Mouse (Mus musculus): ENCODE measurements around the gene Lilra6. TPM values are rescaled to one million over a fixed set of nuclear protein-coding genes. Genes with fewer than 3 reads are reported as not detected.

The Lilra6 gene
- polyA plus RNA-seq (2014; fragmentation: Illumina TruSeq; extraction: RNeasy Lipid Tissue Mini Kit (QIAGEN cat#74804); ENCODE audit: low read depth, low replicate concordance) = 0.16 TPM

GRCm38 (mm10) chr7:3915387-3915786 is at the start of gene Lilra6:
Lilra6 (minus strand) TSS chr7:3915503.

GRCm38 (mm10) chr7:3898036-3898590 is 17.2 kb downstream of the Lilra6 start, which contains the start of gene Gm14548:
Gm14548 (minus strand) TSS chr7:3898120.

Other genes starting within 250 kb of the Lilra6 start
- gene Leng1, start 249.7 kb downstream of the Lilra6 start, polyA plus RNA-seq (2014; fragmentation: Illumina TruSeq; extraction: RNeasy Lipid Tissue Mini Kit (QIAGEN cat#74804); ENCODE audit: low read depth, low replicate concordance) = 18.2 TPM
- gene Tmc4, start 237.9 kb downstream of the Lilra6 start, polyA plus RNA-seq (2014; fragmentation: Illumina TruSeq; extraction: RNeasy Lipid Tissue Mini Kit (QIAGEN cat#74804); ENCODE audit: low read depth, low replicate concordance) = 2.0 TPM
- gene Tsen34, start 222.6 kb downstream of the Lilra6 start, polyA plus RNA-seq (2014; fragmentation: Illumina TruSeq; extraction: RNeasy Lipid Tissue Mini Kit (QIAGEN cat#74804); ENCODE audit: low read depth, low replicate concordance) = 63.7 TPM
- gene Mboat7, start 222.0 kb downstream of the Lilra6 start, polyA plus RNA-seq (2014; fragmentation: Illumina TruSeq; extraction: RNeasy Lipid Tissue Mini Kit (QIAGEN cat#74804); ENCODE audit: low read depth, low replicate concordance) = 26.1 TPM
- 1,030 TPM for gene Rps9, start 211.5 kb downstream of the Lilra6 start, polyA plus RNA-seq (2014; fragmentation: Illumina TruSeq; extraction: RNeasy Lipid Tissue Mini Kit (QIAGEN cat#74804); ENCODE audit: low read depth, low replicate concordance)
- gene Pirb, start 195.1 kb downstream of the Lilra6 start, polyA plus RNA-seq (2014; fragmentation: Illumina TruSeq; extraction: RNeasy Lipid Tissue Mini Kit (QIAGEN cat#74804); ENCODE audit: low read depth, low replicate concordance) = 3.3 TPM
- not detected for gene Gm15448, start 89.8 kb downstream of the Lilra6 start, polyA plus RNA-seq (2014; fragmentation: Illumina TruSeq; extraction: RNeasy Lipid Tissue Mini Kit (QIAGEN cat#74804); ENCODE audit: low read depth, low replicate concordance)
- 0.16 TPM for gene Pira2, start 70.5 kb downstream of the Lilra6 start, polyA plus RNA-seq (2014; fragmentation: Illumina TruSeq; extraction: RNeasy Lipid Tissue Mini Kit (QIAGEN cat#74804); ENCODE audit: low read depth, low replicate concordance)
- gene Gm14548, start 17.4 kb downstream of the Lilra6 start, polyA plus RNA-seq (2014; fragmentation: Illumina TruSeq; extraction: RNeasy Lipid Tissue Mini Kit (QIAGEN cat#74804); ENCODE audit: low read depth, low replicate concordance) = not detected
- gene Lair1, start 147.7 kb upstream of the Lilra6 start, polyA plus RNA-seq (2014; fragmentation: Illumina TruSeq; extraction: RNeasy Lipid Tissue Mini Kit (QIAGEN cat#74804); ENCODE audit: low read depth, low replicate concordance) = 1.3 TPM
- 1.2 TPM for gene Ttyh1, start 203.9 kb upstream of the Lilra6 start, polyA plus RNA-seq (2014; fragmentation: Illumina TruSeq; extraction: RNeasy Lipid Tissue Mini Kit (QIAGEN cat#74804); ENCODE audit: low read depth, low replicate concordance)
- gene Leng8, start 221.5 kb upstream of the Lilra6 start, polyA plus RNA-seq (2014; fragmentation: Illumina TruSeq; extraction: RNeasy Lipid Tissue Mini Kit (QIAGEN cat#74804); ENCODE audit: low read depth, low replicate concordance) = 111 TPM
- gene Leng9, start 234.9 kb upstream of the Lilra6 start, polyA plus RNA-seq (2014; fragmentation: Illumina TruSeq; extraction: RNeasy Lipid Tissue Mini Kit (QIAGEN cat#74804); ENCODE audit: low read depth, low replicate concordance) = 3.7 TPM
- 6.4 TPM for gene Cdc42ep5, start 249.4 kb upstream of the Lilra6 start, polyA plus RNA-seq (2014; fragmentation: Illumina TruSeq; extraction: RNeasy Lipid Tissue Mini Kit (QIAGEN cat#74804); ENCODE audit: low read depth, low replicate concordance)